Mouse (Mus musculus) testis, adult 2 months (tissue): ENCODE results near the gene Nrip1. TPM values are rescaled to one million over a fixed set of nuclear protein-coding genes. Genes with fewer than 3 reads are reported as not detected.

Source experiments
- H3K27ac ChIP-seq: fragments of 200-500 bp; 2 replicates; pipeline ENCODE4 v1.5.1; 2012; ENCODE audit warnings: low read depth, low read length; ENCODE audit not compliant: control insufficient read depth, insufficient read depth
- H3K27me3 ChIP-seq: fragments of 200-500 bp; 2 replicates; pipeline ENCODE4 v1.6.1; 2012; ENCODE audit warnings: mild to moderate bottlenecking, low read length, moderate library complexity; ENCODE audit not compliant: control insufficient read depth, insufficient read depth
- H3K36me3 ChIP-seq: fragments of 200-500 bp; 2 replicates; pipeline ENCODE4 v1.6.1; 2012; ENCODE audit warnings: mild to moderate bottlenecking, low read length; ENCODE audit not compliant: control insufficient read depth, insufficient read depth
- H3K4me1 ChIP-seq: fragments of 200-500 bp; 2 replicates; pipeline ENCODE4 v1.6.1; 2012; ENCODE audit warnings: low read length; ENCODE audit not compliant: control insufficient read depth, insufficient read depth
- H3K4me3 ChIP-seq: fragments of 200-500 bp; 2 replicates; pipeline ENCODE4 v1.5.1; 2012; ENCODE audit warnings: low read depth, mild to moderate bottlenecking, low read length, moderate library complexity, mixed read lengths; ENCODE audit not compliant: control insufficient read depth
- CTCF ChIP-seq: fragments of 200-500 bp; IDR thresholded peaks from 2 replicates; pipeline ENCODE4 v1.5.1; 2012; ENCODE audit warnings: low read depth, mild to moderate bottlenecking, inconsistent platforms, low read length, moderate library complexity; ENCODE audit not compliant: control insufficient read depth, insufficient read depth, insufficient replicate concordance
- POLR2A ChIP-seq: fragments of 200-500 bp; IDR thresholded peaks from 2 replicates; pipeline ENCODE4 v1.6.1; 2012; ENCODE audit warnings: low read depth, mild to moderate bottlenecking, inconsistent platforms, low read length, moderate library complexity; ENCODE audit not compliant: control insufficient read depth
- polyA plus RNA-seq: library from polyadenylated mRNA; depleted of rRNA; stranded (reverse); fragments of >200 nt; gene quantifications from 2 replicates; pipeline ENCODE4 v1.2.3, GENCODE M21; 2012

The Nrip1 gene
- polyA plus RNA-seq, 1 experiment, result 1.9 TPM

- H3K27ac ChIP-seq, result peak overlapping the region; percentile 86
- no peaks in the 10 kb centered on the region; the same call in none of the 2 replicates for H3K27me3 ChIP-seq
- H3K4me1 ChIP-seq, result peaks cover 13% of the 10 kb centered on the region
- TF ChIP-seq POLR2A (no peak), CTCF (no peak)
- peak overlapping the region; percentile 95 for H3K4me3 ChIP-seq
- no peaks in the 10 kb centered on the region for H3K36me3 ChIP-seq
Measured at GRCm38 (mm10) chr16:76372045-76372940, 1.3 kb downstream of the Nrip1 start.

DNA sequence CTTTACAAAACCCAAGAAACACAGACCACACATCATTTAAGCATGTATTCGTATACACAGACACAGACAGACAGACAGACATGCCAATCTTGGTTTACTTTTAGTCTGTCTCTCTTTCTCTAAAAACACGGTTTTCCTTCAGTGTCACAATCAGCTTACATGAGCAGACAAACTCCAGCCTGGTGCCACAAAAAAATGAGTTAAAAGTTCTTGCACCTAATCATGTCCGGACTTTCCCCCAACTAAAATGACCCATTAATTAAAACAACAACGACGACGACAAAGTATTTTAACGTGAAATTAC lies 2.1 kb downstream of the Nrip1 start:
- H3K36me3 ChIP-seq, result no peaks in the 10 kb centered on the region
- no peaks in the 10 kb centered on the region; the same call in none of the 2 replicates for H3K27me3 ChIP-seq
- TF ChIP-seq POLR2A (no peak), CTCF (no peak)
- peak overlapping the region; percentile 95; the same call in 1 of the 2 replicates for H3K4me3 ChIP-seq
- H3K4me1 ChIP-seq, result peaks cover 16% of the 10 kb centered on the region
- peak overlapping the region; percentile 86 for H3K27ac ChIP-seq

- Histone ChIP-seq H3K4me3 (no peak overlapping the region; the same call in 1 of the 2 replicates), H3K27ac (0 out of 2 replicates have a peak overlapping the region, but pooled peaks have one; percentile 29), H3K36me3 (no peaks in the 10 kb centered on the region), H3K4me1 (peaks cover 16% of the 10 kb centered on the region), H3K27me3 (no peaks in the 10 kb centered on the region; the same call in none of the 2 replicates)
- TF ChIP-seq POLR2A (no peak), CTCF (no peak)
Measured at GRCm38 (mm10) chr16:76370716-76371613, 2.7 kb downstream of the Nrip1 start.

- Histone ChIP-seq H3K27ac (no peak overlapping the region), H3K4me3 (no peak overlapping the region), H3K36me3 (no peaks in the 10 kb centered on the region), H3K27me3 (no peaks in the 10 kb centered on the region; the same call in none of the 2 replicates), H3K4me1 (peaks cover 19% of the 10 kb centered on the region)
- TF ChIP-seq CTCF (0 out of 2 replicates have a peak, but pooled peaks have one; percentile 5), POLR2A (no peak)
Measured at GRCm38 (mm10) chr16:76370041-76370715, 3.4 kb downstream of the Nrip1 start.

DNA sequence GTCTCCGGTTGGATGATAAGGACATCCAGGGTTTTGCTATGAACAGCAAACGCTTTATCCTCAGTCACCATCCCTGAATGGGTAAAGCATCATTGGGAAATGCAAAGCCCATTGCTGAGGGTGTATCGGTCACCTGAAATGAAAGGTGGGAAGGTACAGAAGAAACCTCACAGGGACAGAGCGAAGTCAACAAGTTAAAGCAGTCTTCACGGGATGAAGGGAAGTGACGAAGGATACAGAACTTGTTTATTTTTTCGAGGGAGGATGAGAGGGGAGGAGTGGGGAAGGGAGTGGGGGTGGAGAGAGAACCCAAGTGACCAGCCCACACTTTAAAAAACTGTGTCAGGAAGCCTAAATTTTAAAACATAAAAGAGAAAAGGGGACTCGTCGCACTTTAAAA lies 4.4 kb downstream of the Nrip1 start:
- H3K36me3 ChIP-seq, result no peaks in the 10 kb centered on the region
- H3K27ac ChIP-seq, result no peak overlapping the region
- H3K27me3 ChIP-seq, result no peaks in the 10 kb centered on the region; the same call in none of the 2 replicates
- peaks cover 19% of the 10 kb centered on the region for H3K4me1 ChIP-seq
- H3K4me3 ChIP-seq, result no peak overlapping the region
- TF ChIP-seq POLR2A (no peak), CTCF (no peak)

DNA sequence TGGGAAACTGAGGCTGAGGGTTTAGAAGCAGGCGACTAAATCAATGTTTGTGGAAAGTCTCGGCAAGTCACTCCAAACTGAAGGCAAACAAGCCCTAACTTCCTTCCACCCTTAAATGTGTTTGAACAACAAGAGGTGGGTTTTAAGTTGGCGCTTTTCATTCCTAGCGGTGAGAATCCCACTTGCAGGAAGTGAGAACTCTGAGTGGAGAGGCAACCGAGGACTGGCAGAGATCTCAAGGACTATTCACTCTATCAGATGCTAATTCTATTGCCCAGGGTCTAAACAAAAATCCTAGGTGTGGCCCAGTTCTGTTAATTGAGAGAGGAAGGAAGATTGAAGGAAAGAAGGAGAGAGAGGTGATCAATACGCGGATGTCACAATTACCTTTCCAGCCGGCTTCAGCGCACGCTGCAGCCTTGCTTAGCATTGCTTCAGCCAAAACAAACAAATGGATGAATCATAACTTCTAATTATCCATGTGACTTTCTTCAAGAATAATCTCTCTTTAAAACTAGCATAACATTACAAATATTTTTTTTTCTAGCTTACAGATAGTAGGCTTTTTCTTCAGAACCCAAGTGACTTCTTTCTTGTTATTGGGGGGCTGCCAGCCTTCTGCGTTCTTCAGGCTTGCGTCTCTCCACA lies 6.2 kb downstream of the Nrip1 start:
- peaks cover 10% of the 10 kb centered on the region for H3K4me1 ChIP-seq
- no peaks in the 10 kb centered on the region for H3K27me3 ChIP-seq
- no peak overlapping the region for H3K27ac ChIP-seq
- no peak overlapping the region for H3K4me3 ChIP-seq
- no peaks in the 10 kb centered on the region for H3K36me3 ChIP-seq
- TF ChIP-seq CTCF (no peak), POLR2A (no peak)
